Mouse (Mus musculus) cerebellum, postnatal 36 days (tissue): ENCODE measurements around the gene Tnfsf13b.

Experiments
- DNase-seq, 2 experiments: peaks; one replicate each; pipeline ENCODE4 v3.0.0; 2021 to 2022; ENCODE audit warnings: mixed read lengths in 2 of 2

Gene Tnfsf13b

GRCm38 (mm10) chr8:10049162-10049561, 42.9 kb downstream of the Tnfsf13b start:
- DNase-seq, result no peak

GRCm38 (mm10) chr8:10051576-10051975, 45.3 kb downstream of the Tnfsf13b start:
- no peak for DNase-seq

- peak in 1 of 2 experiments; percentile 6 for DNase-seq
These were observed 47.3 kb downstream of the Tnfsf13b start for GRCm38 (mm10) chr8:10053571-10053990.

- no peak for DNase-seq
These were observed 54.7 kb downstream of the Tnfsf13b start for GRCm38 (mm10) chr8:10061001-10061400.

- no peak for DNase-seq
These were observed 60.6 kb downstream of the Tnfsf13b start for GRCm38 (mm10) chr8:10066906-10067305.

- DNase-seq, result no peak
These were observed 61.5 kb downstream of the Tnfsf13b start for GRCm38 (mm10) chr8:10067775-10068174.

- DNase-seq, result no peak
These were observed 66.1 kb downstream of the Tnfsf13b start for GRCm38 (mm10) chr8:10072347-10072746.
